Mouse (Mus musculus): Measurements from ENCODE around the gene Olfr1226. TPM values are rescaled to one million over a fixed set of nuclear protein-coding genes. Genes with fewer than 3 reads are reported as not detected.
"Not testable (repeated sequence)": the region's sequence is repeated elsewhere in the genome, so short reads cannot be mapped to it uniquely, and the experiment has no call there.

Olfr1226 gene
- total RNA-seq (2021): not detected
- long read RNA-seq, experiment 1: 0 reads
- long read RNA-seq, experiment 2: 0 reads

DNA sequence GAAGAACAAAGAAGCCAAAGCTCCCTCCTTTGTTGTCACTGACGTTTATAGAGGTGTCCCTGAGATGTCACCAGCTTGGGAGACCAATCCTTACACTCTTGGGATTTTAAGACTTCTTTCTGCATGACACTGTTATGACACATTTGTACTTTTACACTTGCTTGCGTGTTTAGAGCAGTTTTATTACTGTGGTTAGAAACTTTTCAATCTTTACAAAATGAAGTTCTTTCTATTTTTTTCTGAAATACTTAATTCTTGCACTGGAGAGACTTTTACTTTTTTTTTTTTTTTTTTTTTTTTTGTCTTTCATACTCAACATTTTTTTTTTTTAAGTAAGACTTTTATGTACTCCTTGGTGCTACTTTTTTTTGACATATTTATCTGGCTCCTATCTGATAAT lies at the start of gene Olfr1226:
Gene Olfr1226, minus strand, starts transcription at position 101 of the 400 bp plus-strand sequence.
- intact Hi-C loops (cut with DNase I): no loop called here
- TF ChIP-seq CTCF (IDR thresholded peaks at IDR 0.05): no peak

DNA sequence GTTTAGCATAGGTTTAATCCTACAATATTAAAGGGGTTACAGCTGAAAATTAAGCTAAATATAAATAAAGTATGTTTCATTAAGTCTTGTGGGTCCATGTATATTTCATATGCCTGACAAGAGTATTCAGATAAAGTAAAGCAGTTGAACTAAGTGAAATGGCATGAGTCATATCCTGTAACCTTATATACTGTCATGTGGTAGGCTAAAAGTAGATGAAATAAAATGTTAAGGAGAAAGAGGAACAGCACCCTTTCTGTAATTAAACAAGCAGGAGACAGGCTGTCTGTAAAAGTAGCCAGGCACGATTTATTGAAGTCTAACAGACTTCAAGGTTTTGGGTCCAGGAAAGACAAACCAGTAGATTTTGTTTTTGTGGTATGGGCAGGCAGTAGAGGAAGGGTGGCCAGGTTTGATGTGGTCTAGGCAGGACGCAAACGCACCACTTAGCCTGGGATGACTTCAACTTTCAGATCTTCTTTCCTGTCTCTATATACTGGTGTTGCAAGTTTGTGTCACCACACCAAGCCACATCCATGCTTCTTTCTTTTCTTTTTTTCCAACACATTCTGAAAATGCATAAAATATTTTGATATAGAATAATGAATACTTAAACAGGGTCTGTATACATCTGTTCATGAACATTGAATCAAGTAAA lies 3.4 kb downstream of the Olfr1226 start:
- Histone ChIP-seq H3K27ac (no peak overlapping the region), H3K4me3 (no peak overlapping the region)
- TF ChIP-seq CTCF (IDR thresholded peaks at IDR 0.05): no peak
- intact Hi-C loops (cut with DNase I): no loop called here
- no peak for DNase-seq (ENCODE audit: extremely low spot score in 1 of 2, low spot score in 2 of 2)

More for the DNA sequence above, at the start of gene Olfr1226:
- DNase-seq (ENCODE audit: extremely low spot score in 1 of 2, low spot score in 2 of 2): no peak
- H3K27ac ChIP-seq: no peak within 1 kb of the TSS
- H3K4me3 ChIP-seq: no peak within 1 kb of the TSS

DNA sequence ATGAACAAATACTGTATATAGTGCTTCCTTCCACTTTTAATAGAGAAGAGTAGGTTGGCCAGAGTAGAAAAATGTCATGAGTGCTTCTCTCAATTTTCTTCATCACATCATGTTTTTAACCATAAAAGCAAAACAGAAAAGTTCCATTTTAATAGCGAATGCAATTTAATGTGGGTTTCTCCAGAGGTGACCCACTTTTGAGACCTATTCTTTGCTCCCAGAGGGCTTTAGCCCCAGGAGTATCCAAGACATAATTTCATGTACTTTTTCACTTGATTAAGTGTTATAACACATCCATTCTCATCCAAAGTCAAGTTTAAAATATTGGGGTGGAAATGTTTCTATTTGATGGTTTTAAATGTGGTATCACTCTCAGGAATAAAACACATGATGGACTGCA lies 25.3 kb downstream of the Olfr1226 start, which contains the start of gene Olfr1225:
Gene Olfr1225, minus strand, starts transcription at position 101 of the 400 bp plus-strand sequence.
- H3K4me3 ChIP-seq: no peak within 1 kb of the TSS
- intact Hi-C loops (cut with DNase I): no loop called here
- DNase-seq (ENCODE audit: extremely low spot score in 1 of 2, low spot score in 2 of 2): no peak
- no peak for TF ChIP-seq CTCF (IDR thresholded peaks at IDR 0.05)
- H3K27ac ChIP-seq: no peak within 1 kb of the TSS

DNA sequence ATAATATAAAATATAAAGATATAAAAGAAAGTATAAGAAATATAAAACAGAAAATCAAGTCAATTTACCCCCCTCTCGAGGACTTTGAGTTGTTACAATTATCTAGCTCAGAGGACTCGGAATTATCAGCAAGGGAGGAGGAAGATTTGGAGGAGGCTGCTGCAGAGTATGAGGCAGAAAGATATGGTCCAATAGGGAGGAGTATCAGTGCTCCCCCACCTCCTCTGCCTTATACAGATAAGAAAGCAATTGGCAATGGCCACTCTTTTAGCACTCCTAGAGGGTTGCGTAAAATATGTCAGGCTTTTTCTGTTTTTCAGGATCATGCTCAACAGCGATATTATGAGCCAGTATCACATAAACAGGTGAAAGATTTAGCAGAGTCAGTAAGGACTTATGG lies 35.1 kb downstream of the Olfr1226 start:
- DNase-seq (ENCODE audit: extremely low spot score in 1 of 2, low spot score in 2 of 2); intact Hi-C loops (cut with DNase I); H3K4me3 ChIP-seq; H3K27ac ChIP-seq: not testable (repeated sequence)

DNA sequence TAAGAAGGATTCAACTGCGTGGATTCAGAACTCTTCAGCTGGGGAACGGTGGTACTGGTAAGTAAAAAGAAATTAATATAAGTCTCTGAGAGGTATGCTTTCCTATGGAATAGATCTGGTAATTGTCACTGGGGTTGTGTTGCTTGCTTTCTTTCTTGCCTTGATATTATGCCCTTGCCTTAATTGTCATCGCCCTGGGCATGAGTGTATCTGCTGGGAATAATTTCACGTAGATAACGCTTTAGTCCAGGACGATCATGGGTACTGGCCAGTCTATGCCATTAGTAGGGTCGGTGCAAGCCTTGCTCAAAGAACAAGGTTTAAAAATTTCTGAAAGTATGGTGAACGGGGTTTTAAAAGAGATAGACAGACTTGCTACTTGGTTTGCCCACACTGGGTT lies 35.9 kb downstream of the Olfr1226 start, which contains the start of gene Olfr1224-ps1:
Gene Olfr1224-ps1, minus strand, starts transcription at position 101 of the 400 bp plus-strand sequence.
- H3K4me3 ChIP-seq; H3K27ac ChIP-seq; DNase-seq (ENCODE audit: extremely low spot score in 1 of 2, low spot score in 2 of 2); intact Hi-C loops (cut with DNase I): not testable (repeated sequence)

DNA sequence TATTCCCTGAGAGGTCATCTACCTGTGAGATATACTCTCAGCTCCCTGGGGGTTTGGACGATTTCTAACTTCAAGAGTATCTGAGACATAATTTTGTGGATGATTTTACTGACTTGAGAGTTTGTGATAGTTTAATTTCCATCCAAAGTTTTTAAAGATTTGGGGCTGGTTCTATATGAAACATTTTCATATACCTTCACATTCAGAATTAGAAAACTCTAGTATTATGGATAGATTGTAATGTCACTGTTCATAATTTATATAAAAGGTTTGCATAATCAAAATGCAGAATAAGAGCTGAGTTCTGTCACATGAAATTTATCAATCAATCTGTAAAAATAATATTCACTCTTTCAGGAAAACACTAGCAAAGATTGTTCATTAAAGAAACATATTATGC lies 48.4 kb downstream of the Olfr1226 start, which contains the start of gene Olfr1223:
Gene Olfr1223, minus strand, starts transcription at position 101 of the 400 bp plus-strand sequence.
- TF ChIP-seq CTCF (IDR thresholded peaks at IDR 0.05): no peak
- H3K27ac ChIP-seq: no peak within 1 kb of the TSS
- intact Hi-C loops (cut with DNase I): no loop called here
- DNase-seq (ENCODE audit: extremely low spot score in 1 of 2, low spot score in 2 of 2): no peak
- no peak within 1 kb of the TSS for H3K4me3 ChIP-seq

Other genes starting within 250 kb of the Olfr1226 start
- gene Olfr1212, start 246.1 kb downstream of the Olfr1226 start, total RNA-seq (2021): not detected
- gene Gm13762, start 219.8 kb downstream of the Olfr1226 start, total RNA-seq (2021): not detected
- not detected for gene Olfr1214, start 207.4 kb downstream of the Olfr1226 start, total RNA-seq (2021)
- gene Olfr1215, start 193.1 kb downstream of the Olfr1226 start, total RNA-seq (2021): not detected
- not detected for gene Olfr1216, start 181.7 kb downstream of the Olfr1226 start, total RNA-seq (2021)
- gene Olfr1217, start 168.0 kb downstream of the Olfr1226 start, total RNA-seq (2021): not detected
- not detected for gene Olfr1218, start 138.9 kb downstream of the Olfr1226 start, total RNA-seq (2021)
- gene Olfr1219, start 116.5 kb downstream of the Olfr1226 start, total RNA-seq (2021): not detected
- not detected for gene Olfr1220, start 93.2 kb downstream of the Olfr1226 start, total RNA-seq (2021)
- not detected for gene Olfr1221, start 82.8 kb downstream of the Olfr1226 start, total RNA-seq (2021)
- not detected for gene Olfr1222, start 67.0 kb downstream of the Olfr1226 start, total RNA-seq (2021)
- gene Olfr1223, start 48.5 kb downstream of the Olfr1226 start, total RNA-seq (2021): not detected
- not detected for gene Olfr1224-ps1, start 36.0 kb downstream of the Olfr1226 start, total RNA-seq (2021)
- not detected for gene Olfr1225, start 25.4 kb downstream of the Olfr1226 start, total RNA-seq (2021)
- not detected for gene Olfr1228, start 54.0 kb upstream of the Olfr1226 start, total RNA-seq (2021)
- not detected for gene Olfr1229, start 88.0 kb upstream of the Olfr1226 start, total RNA-seq (2021)
- gene Olfr1230, start 97.2 kb upstream of the Olfr1226 start, total RNA-seq (2021): not detected
- gene Olfr1231, start 107.0 kb upstream of the Olfr1226 start, total RNA-seq (2021): not detected
- gene Olfr1232, start 129.6 kb upstream of the Olfr1226 start, total RNA-seq (2021): not detected
- not detected for gene Olfr1233, start 142.3 kb upstream of the Olfr1226 start, total RNA-seq (2021)
- gene Olfr1234, start 164.8 kb upstream of the Olfr1226 start, total RNA-seq (2021): not detected
- gene Olfr1238, start 209.6 kb upstream of the Olfr1226 start, total RNA-seq (2021): not detected
- not detected for gene Olfr1239, start 220.4 kb upstream of the Olfr1226 start, total RNA-seq (2021)
- not detected for gene Olfr1240, start 243.0 kb upstream of the Olfr1226 start, total RNA-seq (2021)

All from left cerebral cortex, adult 2 months (tissue).